Mouse (Mus musculus) forebrain, embryonic 16.5 days (tissue): Measurements from ENCODE around the gene Tmem50b. TPM values are rescaled to one million over a fixed set of nuclear protein-coding genes. Genes with fewer than 3 reads are reported as not detected.
"Not testable (repeated sequence)": the region's sequence is repeated elsewhere in the genome, so short reads cannot be mapped to it uniquely, and the experiment has no call there.

Source experiments
- ATAC-seq: fragments of 200-750 bp; cut with Nextera tagmentation; 2 replicates; pipeline ENCODE4 v1.8.0; 2017; ENCODE audit warnings: mild to moderate bottlenecking, moderate library complexity
- H3K27ac ChIP-seq: fragments of 300-500 bp; sonication (generic); 2 replicates; pipeline ENCODE4 v1.5.1; 2014; ENCODE audit warnings: low read length, control low read depth
- H3K27me3 ChIP-seq: fragments of 300-500 bp; sonication (generic); replicated peaks from 2 replicates; pipeline ENCODE4 v1.6.1; 2014; ENCODE audit warnings: low read length; ENCODE audit not compliant: control insufficient read depth, insufficient read depth
- H3K36me3 ChIP-seq: fragments of 300-500 bp; sonication (generic); 2 replicates; pipeline ENCODE4 v1.6.1; 2014; ENCODE audit not compliant: control insufficient read depth, insufficient read depth
- H3K4me1 ChIP-seq: fragments of 300-500 bp; sonication (generic); replicated peaks from 2 replicates; pipeline ENCODE4 v1.6.1; 2014; ENCODE audit warnings: low read length; ENCODE audit not compliant: control insufficient read depth, insufficient read depth
- H3K4me2 ChIP-seq: fragments of 300-500 bp; sonication (generic); 2 replicates; pipeline ENCODE4 v1.6.1; 2014; ENCODE audit warnings: mild to moderate bottlenecking, low read length, control low read depth
- H3K4me3 ChIP-seq: fragments of 300-500 bp; sonication (generic); replicated peaks from 2 replicates; pipeline ENCODE4 v1.5.1; 2014; ENCODE audit warnings: mild to moderate bottlenecking, low read length, control low read depth
- H3K9ac ChIP-seq: fragments of 300-500 bp; sonication (generic); replicated peaks from 2 replicates; pipeline ENCODE4 v1.6.1; 2014; ENCODE audit warnings: low read depth, low read length, control low read depth
- H3K9me3 ChIP-seq: fragments of 300-500 bp; sonication (generic); 2 replicates; pipeline ENCODE4 v1.6.1; 2016; ENCODE audit warnings: low read length; ENCODE audit not compliant: control insufficient read depth
- WGBS: fragments of 180-500 bp; shearing (Covaris S2); extraction: QIAGEN DNeasy Blood & Tissue Kit; methylation state at CpG from one replicate; pipeline ENCODE4 v1.1.7; 2014; 5-methylcytosine and 5-hydroxymethylcytosine counted together
- microRNA-seq: library from miRNA; unstranded; fragments of <30 nt; microRNA quantifications from one replicate; pipeline ENCODE4, GENCODE M21; 2017
- polyA plus RNA-seq: library from polyadenylated mRNA; unstranded; fragments of >200 nt; fragmentation: Nextera tagmentation; extraction: Ambion mirVana; gene quantifications from 2 replicates; pipeline ENCODE4 v1.2.1, GENCODE M21; 2015

The Tmem50b gene
- polyA plus RNA-seq, 1 experiment from 2014 or later = 93.8 TPM

DNA sequence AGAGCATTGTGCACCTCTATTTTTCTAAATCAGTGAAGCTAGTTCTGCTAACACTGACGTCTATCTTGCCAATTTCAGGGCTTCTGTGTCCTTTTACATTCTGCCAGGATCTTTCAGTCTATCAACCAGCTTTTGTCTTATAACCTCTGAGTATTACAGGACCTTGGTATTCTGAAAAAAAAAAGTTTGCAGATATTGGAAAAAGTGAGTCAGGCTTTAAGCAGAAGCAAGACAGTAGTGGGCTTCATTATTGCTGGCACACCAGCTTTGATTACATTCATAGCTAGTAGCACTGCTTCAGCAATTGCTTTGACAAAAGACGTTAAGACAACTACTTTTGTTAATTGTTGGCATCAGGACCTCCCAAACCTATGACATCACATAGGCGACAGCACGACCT lies 66.8 kb downstream of the Tmem50b start:
- H3K4me1 ChIP-seq, H3K9ac ChIP-seq, H3K36me3 ChIP-seq, H3K9me3 ChIP-seq, H3K27ac ChIP-seq, H3K4me3 ChIP-seq, H3K27me3 ChIP-seq, ATAC-seq, H3K4me2 ChIP-seq: not testable (repeated sequence)
- 75% methylated on average over 4 of the region's 4 CpGs for WGBS

DNA sequence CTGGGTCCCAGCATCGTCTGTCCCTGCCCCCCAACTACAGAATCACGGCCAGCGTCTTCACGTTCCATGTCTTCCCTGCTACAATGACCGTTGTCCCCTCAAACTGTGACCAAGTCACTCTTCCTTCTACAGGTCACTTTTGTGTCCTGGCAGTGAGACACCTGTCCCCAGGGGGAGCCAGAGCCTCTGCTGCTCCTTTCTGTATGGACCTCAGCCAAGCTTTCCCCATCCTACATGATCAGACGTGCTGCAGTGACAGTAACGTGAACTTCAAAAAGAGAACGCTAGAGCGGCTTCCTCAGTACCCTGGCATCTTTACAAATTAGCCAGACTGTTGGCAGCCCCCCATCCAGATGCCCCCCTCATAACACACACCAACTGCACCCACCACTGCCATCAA lies 69.0 kb downstream of the Tmem50b start:
- WGBS = 67% methylated on average over 9 of the region's 9 CpGs
- Histone ChIP-seq H3K9me3 (no peaks in the 10 kb centered on the region), H3K4me3 (no peak overlapping the region), H3K9ac (no peak overlapping the region), H3K4me1 (peaks cover 9% of the 10 kb centered on the region; the same call in 1 of the 2 replicates), H3K4me2 (no peak overlapping the region), H3K27ac (no peak overlapping the region), H3K27me3 (no peaks in the 10 kb centered on the region), H3K36me3 (no peaks in the 10 kb centered on the region)
- ATAC-seq = no peak

DNA sequence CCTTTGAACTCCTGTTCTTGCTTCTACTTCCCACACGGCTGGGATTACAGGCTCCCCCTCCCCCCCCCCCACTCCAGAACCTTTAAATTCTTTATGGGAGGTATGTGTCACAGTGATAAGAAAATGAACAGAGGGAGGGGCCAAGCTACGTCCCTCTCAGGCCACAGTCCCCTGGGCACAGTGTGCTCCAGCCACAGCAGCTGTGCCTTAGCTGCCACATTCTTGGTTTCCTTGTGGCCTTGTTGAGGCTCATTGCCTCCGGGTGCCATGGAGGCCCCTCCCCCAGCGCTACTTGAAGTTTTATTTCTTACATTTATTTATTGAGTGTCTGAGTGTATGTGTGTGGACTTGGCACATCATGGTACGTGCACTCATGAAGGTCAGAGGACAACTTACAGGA lies 70.1 kb downstream of the Tmem50b start:
- Histone ChIP-seq H3K4me2 (no peak overlapping the region), H3K27ac (no peak overlapping the region), H3K9ac (no peak overlapping the region), H3K9me3 (no peaks in the 10 kb centered on the region), H3K27me3 (no peaks in the 10 kb centered on the region), H3K4me3 (no peak overlapping the region), H3K36me3 (no peaks in the 10 kb centered on the region), H3K4me1 (peaks cover 9% of the 10 kb centered on the region; the same call in 1 of the 2 replicates)
- WGBS = 76% methylated on average over 5 of the region's 5 CpGs
- ATAC-seq = no peak

DNA sequence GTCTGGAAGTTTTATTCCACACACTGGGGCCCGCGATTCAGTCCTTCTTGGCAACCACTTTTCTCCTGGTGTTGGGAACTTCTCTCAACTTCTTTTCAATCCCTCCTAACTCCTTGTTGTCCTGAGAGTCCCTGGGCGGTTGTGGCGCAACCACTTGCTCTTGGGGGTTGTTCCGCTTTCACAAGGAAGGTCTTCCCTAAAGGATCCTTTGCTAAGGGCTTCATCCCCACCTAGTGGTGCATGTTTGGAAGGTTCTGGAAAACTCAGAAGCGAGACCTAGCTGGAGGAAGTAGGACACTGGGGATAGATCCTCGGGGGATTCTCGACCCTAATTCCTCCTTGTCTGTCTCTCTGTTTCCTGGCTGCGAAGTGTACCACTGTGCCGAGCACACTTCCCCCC lies 70.5 kb downstream of the Tmem50b start:
- Histone ChIP-seq H3K27me3 (no peaks in the 10 kb centered on the region), H3K4me3 (no peak overlapping the region), H3K9me3 (no peaks in the 10 kb centered on the region), H3K4me2 (no peak overlapping the region), H3K27ac (no peak overlapping the region), H3K4me1 (peaks cover 9% of the 10 kb centered on the region; the same call in 1 of the 2 replicates), H3K36me3 (no peaks in the 10 kb centered on the region), H3K9ac (no peak overlapping the region)
- 83% methylated on average over 10 of the region's 10 CpGs for WGBS
- no peak for ATAC-seq

DNA sequence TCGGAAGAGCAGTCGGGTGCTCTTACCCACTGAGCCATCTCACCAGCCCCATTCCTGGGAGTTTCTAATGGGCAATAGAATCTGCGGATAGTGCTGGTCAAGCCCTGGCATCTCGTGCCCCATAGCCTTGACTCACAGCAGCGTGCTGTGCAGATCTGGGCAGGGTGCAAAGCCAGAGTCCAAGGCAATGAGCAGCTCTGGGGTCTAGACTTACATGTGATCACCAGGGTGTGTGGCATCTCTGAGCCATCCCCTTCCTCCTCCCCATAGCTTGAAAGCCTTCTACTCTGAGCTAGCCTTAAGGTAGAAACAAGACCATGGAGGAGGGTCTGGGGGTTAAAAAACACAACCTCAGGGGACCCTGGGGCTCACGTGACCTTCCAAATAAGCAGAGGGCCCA lies 71.3 kb downstream of the Tmem50b start:
- H3K4me3 ChIP-seq = no peak overlapping the region
- 92% methylated on average over 6 of the region's 6 CpGs for WGBS
- H3K36me3 ChIP-seq = no peaks in the 10 kb centered on the region
- no peak for ATAC-seq
- H3K4me2 ChIP-seq = no peak overlapping the region
- 0 out of 2 replicates have a peak, but pooled peaks cover 3% of the 10 kb centered on the region for H3K4me1 ChIP-seq
- no peaks in the 10 kb centered on the region for H3K9me3 ChIP-seq
- H3K9ac ChIP-seq = no peak overlapping the region
- H3K27ac ChIP-seq = no peak overlapping the region
- no peaks in the 10 kb centered on the region for H3K27me3 ChIP-seq

Small RNA genes lying within 50 kb of the gene (microRNA-seq; reads per million reads assigned to microRNA genes)
- not detected for gene Mir6367

Other genes starting within 250 kb of the Tmem50b start
- gene Ifnar2, start 225.0 kb downstream of the Tmem50b start, polyA plus RNA-seq = 44.2 and 50.3 TPM in 2 replicates
- gene Gm21970, start 206.1 kb downstream of the Tmem50b start, polyA plus RNA-seq = not detected in 2 replicates
- 8.9 and 10.7 TPM in 2 replicates for gene Il10rb, start 191.6 kb downstream of the Tmem50b start, polyA plus RNA-seq
- gene Ifnar1, start 112.6 kb downstream of the Tmem50b start, polyA plus RNA-seq = 55.9 and 56.1 TPM in 2 replicates
- 118 and 124 TPM in 2 replicates for gene Ifngr2, start 50.7 kb downstream of the Tmem50b start, polyA plus RNA-seq
- gene Dnajc28, start 21.2 kb upstream of the Tmem50b start, polyA plus RNA-seq = 6.9 and 8.5 TPM in 2 replicates
- gene Gart, start 49.2 kb upstream of the Tmem50b start, polyA plus RNA-seq = 71.7 and 81.4 TPM in 2 replicates
- 129 and 134 TPM in 2 replicates for gene Son, start 49.7 kb upstream of the Tmem50b start, polyA plus RNA-seq
- gene Donson, start 91.0 kb upstream of the Tmem50b start, polyA plus RNA-seq = 19.8 and 23.8 TPM in 2 replicates
- gene Cryzl1, start 131.2 kb upstream of the Tmem50b start, polyA plus RNA-seq = 106 and 111 TPM in 2 replicates
- 86.3 and 94.3 TPM in 2 replicates for gene Itsn1, start 131.5 kb upstream of the Tmem50b start, polyA plus RNA-seq